Mouse (Mus musculus) cerebellum, postnatal 25 days (tissue): Measurements from ENCODE around the gene Olfr825.
"Not testable (repeated sequence)": the region's sequence is repeated elsewhere in the genome, so short reads cannot be mapped to it uniquely, and the experiment has no call there.

ENCODE experiments used
- DNase-seq, 2 experiments: peaks; one replicate each; pipeline ENCODE4 v3.0.0; 2021; ENCODE audit warnings: mixed read lengths in 2 of 2

Olfr825 gene

DNA sequence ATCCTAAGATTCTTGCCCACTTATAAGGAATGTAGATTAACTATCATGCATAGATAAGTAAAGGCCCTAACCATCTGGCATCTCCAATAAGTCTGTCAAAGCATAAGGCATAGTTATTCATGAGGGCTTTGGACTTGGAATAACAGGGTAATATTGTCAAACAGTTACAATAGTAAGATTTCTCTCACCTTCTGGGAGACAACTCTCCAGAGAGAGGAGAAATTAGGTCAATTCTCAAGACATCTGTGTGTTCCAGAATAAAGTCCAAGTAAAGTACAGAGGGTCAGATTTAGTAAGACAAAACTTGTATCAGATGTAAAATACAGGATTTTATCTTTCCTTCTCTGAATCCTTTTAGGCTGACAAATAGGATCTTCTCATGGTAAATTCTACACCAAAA, at the start of gene Olfr825:
TSS of gene Olfr825 (minus strand) at position 101 of the 400 bp plus-strand sequence.
- no peak for DNase-seq

DNA sequence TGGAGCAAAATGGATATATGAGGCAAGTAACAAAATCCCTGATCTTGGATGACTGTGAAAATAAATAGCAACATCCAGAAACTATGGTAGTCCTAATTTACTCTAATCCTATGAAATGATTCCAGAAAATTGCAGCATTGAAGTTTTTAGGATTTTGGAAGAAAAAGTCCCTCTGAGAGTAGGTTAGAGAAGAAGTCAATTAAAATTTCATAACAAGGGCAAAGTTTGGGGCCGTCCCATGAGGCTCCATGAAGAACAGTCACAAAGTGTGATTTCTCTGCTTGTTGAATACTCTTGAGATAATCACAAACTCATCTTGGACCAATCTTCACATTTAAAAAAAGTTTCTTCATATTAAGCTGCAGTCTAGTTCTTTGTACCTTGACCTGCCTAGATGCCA, 47.7 kb upstream of the Olfr825 start, which contains the start of gene Olfr827:
TSS of gene Olfr827 (minus strand) at position 101 of the 400 bp plus-strand sequence.
- DNase-seq, result no peak

DNA sequence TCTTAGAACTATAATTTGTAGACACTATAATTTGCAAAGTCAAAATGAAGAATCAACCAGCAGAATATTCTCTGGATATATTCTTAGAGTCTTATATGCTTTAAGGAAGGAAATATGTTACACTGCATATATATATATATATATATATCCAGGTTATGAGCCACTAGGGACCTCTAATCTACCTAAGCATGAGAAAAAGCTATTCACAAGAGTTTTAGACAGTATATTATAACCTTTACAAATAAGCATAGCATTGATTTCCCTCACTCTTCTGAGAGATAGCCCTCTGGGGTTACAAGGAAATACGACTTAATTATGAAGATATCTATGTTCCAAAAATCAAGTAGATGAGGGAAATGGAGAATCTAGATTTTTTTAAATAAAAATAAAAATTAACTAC, 17.5 kb upstream of the Olfr825 start, which contains the start of gene Olfr826:
TSS of gene Olfr826 (minus strand) at position 101 of the 400 bp plus-strand sequence.
- DNase-seq, result no peak

DNA sequence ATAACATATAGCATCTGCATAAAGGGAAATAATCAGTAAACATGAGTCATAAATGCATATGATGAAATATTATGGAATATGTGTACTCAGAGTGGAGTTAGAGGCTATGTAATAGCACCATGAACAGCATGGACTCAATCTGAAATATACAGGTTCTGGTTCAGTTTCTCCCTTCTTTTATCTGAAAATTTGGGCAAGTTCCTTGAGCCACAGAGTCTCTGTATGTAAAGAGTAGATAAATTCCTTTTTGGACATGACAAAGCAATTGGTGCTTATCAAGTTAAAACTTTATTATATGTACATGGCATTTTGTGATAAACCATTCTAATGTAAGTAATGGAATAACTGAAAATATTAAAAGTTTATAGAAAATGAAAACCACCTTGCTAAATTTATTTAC, 1.4 kb downstream of the Olfr825 start:
- DNase-seq, result no peak

DNA sequence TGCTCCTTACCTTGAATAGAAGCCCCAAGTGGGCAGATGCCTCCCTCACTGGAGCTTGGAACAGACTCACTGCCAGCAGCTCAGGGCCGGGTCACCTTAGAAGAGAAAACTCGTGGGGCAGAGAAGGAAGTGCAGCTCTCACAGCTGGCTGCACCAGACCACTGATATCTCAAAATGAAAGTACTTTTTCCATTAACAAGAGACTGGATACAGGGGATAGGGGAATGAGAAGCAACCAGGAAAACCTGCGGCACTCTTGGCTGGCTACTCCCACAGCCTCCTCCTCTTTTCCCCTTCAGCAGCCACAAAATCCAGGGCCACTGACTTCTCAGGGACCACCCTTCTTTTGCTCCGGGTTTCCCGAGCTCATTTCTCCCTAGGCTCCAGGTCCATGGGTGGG, 22.4 kb downstream of the Olfr825 start:
- no peak for DNase-seq

DNA sequence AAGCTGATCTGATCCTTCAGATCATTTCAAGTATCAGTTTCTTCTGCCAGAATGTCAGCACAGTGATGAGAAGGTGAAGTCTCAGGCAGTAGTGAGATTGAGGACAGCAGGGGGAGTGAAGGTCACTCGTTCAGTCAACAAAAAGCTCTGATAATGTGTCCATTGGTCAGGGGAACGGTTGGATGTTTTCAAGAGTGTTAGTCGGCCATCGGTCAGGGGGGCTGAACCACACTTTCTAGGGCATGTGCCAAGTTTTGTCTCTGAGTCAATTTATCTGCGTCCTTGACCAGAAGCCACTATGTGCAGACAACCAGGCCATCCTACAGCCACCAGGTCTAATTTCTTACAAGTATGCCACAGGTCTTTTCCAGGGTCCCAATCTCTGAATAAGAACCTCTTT, 24.1 kb downstream of the Olfr825 start:
- not testable (repeated sequence) for DNase-seq

DNA sequence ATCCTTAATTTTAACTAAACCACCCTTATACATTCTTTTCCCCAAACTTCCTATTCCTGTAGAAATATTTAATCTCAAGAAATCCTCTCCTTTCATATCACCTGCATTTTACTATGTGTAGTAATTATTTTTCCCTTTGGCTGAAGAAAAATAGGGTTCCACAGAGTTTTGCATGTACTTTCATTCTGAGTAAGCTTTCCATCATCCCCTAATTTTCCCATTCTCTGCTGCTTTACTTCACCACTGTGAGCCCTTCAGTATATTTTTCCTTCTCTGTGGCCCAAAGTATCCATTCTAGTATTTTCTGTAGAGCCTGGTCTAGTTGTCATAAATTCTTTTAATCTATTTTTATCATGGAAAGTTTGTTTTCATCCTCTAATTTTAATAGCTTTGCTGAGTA, 31.8 kb downstream of the Olfr825 start:
- no peak for DNase-seq

DNA sequence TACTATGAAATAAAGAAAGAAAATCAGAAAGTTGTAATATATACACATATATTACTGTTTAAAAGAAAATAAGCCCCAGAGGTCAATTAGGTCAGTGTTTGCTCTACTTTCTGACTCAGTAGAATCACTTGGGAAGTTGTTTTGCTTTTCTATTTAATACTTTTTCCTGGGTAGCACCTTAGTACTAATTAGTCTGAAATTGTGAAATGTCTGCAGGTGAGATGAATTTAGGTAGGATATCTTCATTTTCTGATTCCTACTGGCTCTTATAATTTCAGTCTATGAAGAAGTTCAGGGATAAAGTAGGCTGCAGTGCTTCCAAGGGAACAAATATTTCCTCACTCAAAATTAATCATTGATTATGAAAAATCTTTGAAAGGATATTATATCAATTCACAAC, 36.7 kb downstream of the Olfr825 start, which contains the start of gene Olfr824:
TSS of gene Olfr824 (minus strand) at position 101 of the 400 bp plus-strand sequence.
- DNase-seq, result not testable (repeated sequence)

DNA sequence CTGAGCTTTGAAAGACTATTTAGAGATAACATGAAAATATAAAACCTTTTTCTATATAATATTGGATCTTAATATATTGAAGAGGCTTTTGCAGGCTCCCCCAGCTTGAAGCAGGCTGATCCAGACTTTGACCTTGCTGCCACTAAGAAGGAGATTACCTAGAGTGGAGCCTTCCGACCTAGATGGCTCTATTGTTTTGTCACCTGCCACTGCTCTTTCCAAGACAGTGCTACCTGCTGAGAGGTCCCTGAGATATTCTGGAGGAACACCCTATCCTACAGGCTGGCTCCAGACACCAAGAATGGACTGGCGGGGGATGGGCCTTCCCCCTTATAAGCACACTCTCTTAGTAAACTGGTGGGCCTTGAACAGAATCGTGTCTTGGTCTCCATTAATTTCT, 50.5 kb downstream of the Olfr825 start:
- DNase-seq, result not testable (repeated sequence)

DNA sequence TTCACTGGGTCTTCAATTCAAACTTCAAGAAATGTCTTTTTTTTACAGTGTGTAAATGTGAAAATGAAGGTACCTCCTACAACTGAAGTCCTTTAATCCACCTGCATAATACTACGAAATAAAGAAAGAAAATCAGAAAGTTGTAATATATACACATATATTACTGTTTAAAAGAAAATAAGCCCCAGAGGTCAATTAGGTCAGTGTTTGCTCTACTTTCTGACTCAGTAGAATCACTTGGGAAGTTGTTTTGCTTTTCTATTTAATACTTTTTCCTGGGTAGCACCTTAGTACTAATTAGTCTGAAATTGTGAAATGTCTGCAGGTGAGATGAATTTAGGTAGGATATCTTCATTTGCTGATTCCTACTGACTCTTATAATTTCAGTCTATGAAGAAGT, 51.3 kb downstream of the Olfr825 start, which contains the start of gene Olfr823:
TSS of gene Olfr823 (minus strand) at position 101 of the 400 bp plus-strand sequence.
- not testable (repeated sequence) for DNase-seq
